ENCODE assay signal across 8 mouse cellular contexts in the genomic region with DNA sequence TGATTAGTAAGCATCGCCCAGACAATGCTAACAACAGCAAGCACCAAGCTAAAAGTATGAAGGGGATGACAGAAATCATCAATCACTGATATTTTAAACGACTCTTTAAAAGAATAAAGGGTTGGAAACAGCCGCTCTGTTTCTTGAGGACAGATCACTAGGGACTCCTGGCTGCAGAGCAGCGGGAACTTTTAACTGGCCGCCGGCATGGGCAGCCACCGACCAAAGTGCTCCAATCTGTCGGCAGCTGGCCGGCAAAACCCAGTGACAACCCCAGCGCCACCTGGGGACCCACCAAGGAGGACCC. TPM values are rescaled to one million over a fixed set of nuclear protein-coding genes. Genes with fewer than 3 reads are reported as not detected.
DNase-seq lines count a peak whose midpoint lies in the region; ATAC-seq and TF ChIP-seq lines count a peak whose summit lies in the region.

No protein-coding gene starts in this region.

- intact Hi-C loops in heart, adult 2 months (cut with DNase I), result no loop called here
- intact Hi-C loops in left cerebral cortex, postnatal 25 days (cut with DNase I), result no loop called here

- H3K36me3 ChIP-seq in heart, embryonic 15.5 days, result no peaks in the 10 kb centered on the region
- no peaks in the 10 kb centered on the region for H3K36me3 ChIP-seq in heart, adult 2 months (ENCODE audit: control insufficient read depth, insufficient read depth, low read length)
- H3K36me3 ChIP-seq in liver, embryonic 16.5 days (ENCODE audit: control insufficient read depth, insufficient read depth), result no peaks in the 10 kb centered on the region

- 1% methylated on average over 10 of the region's 10 CpGs for WGBS in heart, embryonic 15.5 days
- 4% methylated on average over 10 of the region's 10 CpGs for WGBS in heart, adult 2 months
- WGBS in liver, embryonic 16.5 days (ENCODE audit: insufficient replicate concordance), result 5% methylated on average over 10 of the region's 10 CpGs

- no peak for DNase-seq in heart, adult 2 months
- peak; percentile 9 for DNase-seq in heart, postnatal 4 days
- no peak for DNase-seq in T-cell, adult 2 months (ENCODE audit: low spot score)
- no peak for DNase-seq in left cerebral cortex, postnatal 25 days (ENCODE audit: low spot score in 2 of 2)

- peaks cover 23% of the 10 kb centered on the region for H3K4me1 ChIP-seq in heart, embryonic 15.5 days (replicated peaks)
- H3K4me1 ChIP-seq in heart, adult 2 months (ENCODE audit: control insufficient read depth, insufficient read depth, low read length), result no peaks in the 10 kb centered on the region
- no peaks in the 10 kb centered on the region for H3K4me1 ChIP-seq in brown adipose tissue, adult 24 weeks (ENCODE audit: control insufficient read depth, insufficient read depth, insufficient read length, low read length)
- H3K4me1 ChIP-seq in liver, embryonic 16.5 days (ENCODE audit: control insufficient read depth, low read depth, low read length), result peaks cover 36% of the 10 kb centered on the region

- H3K79me2 ChIP-seq in heart, adult 2 months (replicated peaks; ENCODE audit: control insufficient read depth, insufficient read depth, low read length), result no peaks in the 10 kb centered on the region

- H3K27me3 ChIP-seq in heart, embryonic 15.5 days, result peaks cover 87% of the 10 kb centered on the region
- H3K27me3 ChIP-seq in heart, adult 2 months (ENCODE audit: control insufficient read depth, insufficient read depth, low read length), result peaks cover 17% of the 10 kb centered on the region
- peaks cover 66% of the 10 kb centered on the region for H3K27me3 ChIP-seq in liver, embryonic 16.5 days (ENCODE audit: control insufficient read depth, insufficient read depth, low read depth, low read length)

- no peak overlapping the region for H3K27ac ChIP-seq in heart, embryonic 15.5 days
- no peak overlapping the region for H3K27ac ChIP-seq in heart, adult 2 months
- no peak overlapping the region for H3K27ac ChIP-seq in brown adipose tissue, adult 24 weeks (replicated peaks; ENCODE audit: low read depth, low read length)
- H3K27ac ChIP-seq in liver, embryonic 16.5 days (ENCODE audit: low read length), result no peak overlapping the region

- no peak for TF ChIP-seq CTCF in heart, adult 2 months (IDR thresholded peaks at IDR 0.05)

- no peak overlapping the region for H3K9ac ChIP-seq in heart, embryonic 15.5 days
- H3K9ac ChIP-seq in heart, adult 2 months (ENCODE audit: low read depth, low read length), result no peak overlapping the region
- peak overlapping the region; percentile 94 for H3K9ac ChIP-seq in liver, embryonic 16.5 days (ENCODE audit: low read depth, low read length)

- no peak for TF ChIP-seq EP300 in heart, adult 2 months (IDR thresholded peaks at IDR 0.05; ENCODE audit: insufficient read depth, low read depth, low read length)

- no peak for ATAC-seq in heart, embryonic 15.5 days (replicated peaks; ENCODE audit: insufficient number of reproducible peaks, insufficient read depth, low FRiP score, low read depth)
- no peak for ATAC-seq in liver, embryonic 16.5 days (ENCODE audit: low read depth)
- ATAC-seq in inflammation-experienced regulatory T-cells, adult 6 months, result no peak

- TF ChIP-seq POLR2A in heart, adult 2 months (IDR thresholded peaks at IDR 0.05; ENCODE audit: insufficient read depth, low read depth, low read length), result no peak

- peak overlapping the region; percentile 63 for H3K4me3 ChIP-seq in heart, embryonic 15.5 days
- no peak overlapping the region for H3K4me3 ChIP-seq in heart, adult 2 months
- peak overlapping the region; percentile 47; the same call in 1 of the 2 replicates for H3K4me3 ChIP-seq in brown adipose tissue, adult 24 weeks (ENCODE audit: insufficient read depth, low read depth, low read length)
- peak overlapping the region; percentile 78 for H3K4me3 ChIP-seq in liver, embryonic 16.5 days (ENCODE audit: low read depth, low read length)

- H3K4me2 ChIP-seq in heart, embryonic 15.5 days, result peak overlapping the region; percentile 99
- H3K4me2 ChIP-seq in liver, embryonic 16.5 days (ENCODE audit: low read depth, low read length), result peak overlapping the region; percentile 90

- no peaks in the 10 kb centered on the region for H3K9me3 ChIP-seq in heart, embryonic 15.5 days (replicated peaks)
- no peaks in the 10 kb centered on the region for H3K9me3 ChIP-seq in liver, embryonic 16.5 days (replicated peaks; ENCODE audit: control insufficient read depth, low read length)

RNA-seq across cellular contexts. Expression of a gene that starts 1.0 kb away (rescaled TPM):
- polyA plus RNA-seq in heart, embryonic 15.5 days (2015; fragmentation: Nextera tagmentation; extraction: Ambion mirVana), result 1.5 and 1.8 TPM in 2 replicates
- total RNA-seq in heart, adult 2 months (2021), result 1 to 10 TPM; 2.6 to 4.0 TPM
- polyA plus RNA-seq in heart, adult 2 months (2012; rRNA removed), result 2.6 and 4.7 TPM in 2 replicates
- polyA plus RNA-seq in brown adipose tissue, adult 24 weeks (2012; ENCODE audit: insufficient read depth, insufficient read length, missing spikeins), result 1.1 and 3.4 TPM in 2 replicates
- total RNA-seq in heart, postnatal 4 days (2021), result 1 to 10 TPM; 5.1 to 5.6 TPM
- 22.0 and 23.9 TPM in 2 replicates for polyA plus RNA-seq in liver, embryonic 16.5 days (2015; fragmentation: Nextera tagmentation; extraction: Ambion mirVana)
- under 1 TPM in 1 of 3 experiments, not detected in 2; 0.09 TPM for polyA plus RNA-seq in inflammation-experienced regulatory T-cells, adult 6 months (2017; shearing (Covaris generic))
- total RNA-seq in left cerebral cortex, postnatal 25 days (2021), result 10 to 100 TPM; 77.3 to 78.9 TPM
